Mouse (Mus musculus) left cerebral cortex, postnatal 36 days (tissue): ENCODE measurements around the gene Olfr203. TPM values are rescaled to one million over a fixed set of nuclear protein-coding genes. Genes with fewer than 3 reads are reported as not detected.
"Not testable (repeated sequence)": the region's sequence is repeated elsewhere in the genome, so short reads cannot be mapped to it uniquely, and the experiment has no call there.

ENCODE experiments used
- DNase-seq, 2 experiments: peaks; one replicate each; pipeline ENCODE4 v3.0.0; 2021 to 2022; ENCODE audit warnings: low spot score in 2 of 2, mixed read lengths in 1 of 2
- intact Hi-C: fragments of 180-260 bp; cut with DNase I; formaldehyde crosslinking; loops from one replicate; pipeline ENCODE4 v1.15.1; 2025
- total RNA-seq, 2 experiments: library from RNA; stranded (reverse); gene quantifications; 2 replicates each; pipeline ENCODE4 v1.2.3; 2021

The Olfr203 gene
- not detected for total RNA-seq

- intact Hi-C loops, result no loop called here
- no peak for DNase-seq
Observed at GRCm38 (mm10) chr16:59298581-59298980, at the start of gene Olfr203. Gene Olfr203 (plus strand): TSS chr16:59298881.

GRCm38 (mm10) chr16:59249684-59250083 is 49.0 kb upstream of the Olfr203 start:
- intact Hi-C loops, result no loop called here
- DNase-seq, result no peak

GRCm38 (mm10) chr16:59269097-59269496 is 29.6 kb upstream of the Olfr203 start:
- intact Hi-C loops, DNase-seq: not testable (repeated sequence)

GRCm38 (mm10) chr16:59272532-59272931 is 26.1 kb upstream of the Olfr203 start, which contains the start of gene Olfr201:
Gene Olfr201 (minus strand): TSS chr16:59272632.
- DNase-seq, intact Hi-C loops: not testable (repeated sequence)

GRCm38 (mm10) chr16:59280542-59280941 is 18.1 kb upstream of the Olfr203 start:
- no peak for DNase-seq
- intact Hi-C loops, result no loop called here

- intact Hi-C loops, result no loop called here
- no peak for DNase-seq
Observed at GRCm38 (mm10) chr16:59283476-59283875, 15.2 kb upstream of the Olfr203 start.

- intact Hi-C loops, result no loop called here
- no peak for DNase-seq
Observed at GRCm38 (mm10) chr16:59286693-59287092, 12.0 kb upstream of the Olfr203 start, which contains the start of gene Olfr202. Gene Olfr202 (minus strand): TSS chr16:59286793.

- DNase-seq, intact Hi-C loops: not testable (repeated sequence)
Observed at GRCm38 (mm10) chr16:59287576-59287975, 11.1 kb upstream of the Olfr203 start.

- DNase-seq, result no peak
Observed at GRCm38 (mm10) chr16:59318148-59318547, 19.5 kb downstream of the Olfr203 start, which contains the start of gene Olfr204. Gene Olfr204 (minus strand): TSS chr16:59318248.

GRCm38 (mm10) chr16:59323262-59323661 is 24.6 kb downstream of the Olfr203 start:
- DNase-seq, intact Hi-C loops: not testable (repeated sequence)

More at GRCm38 (mm10) chr16:59318148-59318547, 19.5 kb downstream of the Olfr203 start, which contains the start of gene Olfr204:
- intact Hi-C loops, result no loop called here

GRCm38 (mm10) chr16:59331038-59331437 is 32.4 kb downstream of the Olfr203 start, which contains the start of gene Olfr205:
Gene Olfr205 (minus strand): TSS chr16:59331138.
- no peak for DNase-seq
- intact Hi-C loops, result no loop called here

GRCm38 (mm10) chr16:59349146-59349545 is 50.5 kb downstream of the Olfr203 start, which contains the start of gene Olfr206:
Gene Olfr206 (minus strand): TSS chr16:59349246.
- no peak for DNase-seq
- intact Hi-C loops, result no loop called here

Other genes starting within 250 kb of the Olfr203 start
- gene Olfr190, start 220.9 kb upstream of the Olfr203 start, total RNA-seq, result not detected
- gene Olfr191, start 209.1 kb upstream of the Olfr203 start, total RNA-seq, result not detected
- not detected for gene Olfr193, start 187.0 kb upstream of the Olfr203 start, total RNA-seq
- gene Olfr194, start 177.8 kb upstream of the Olfr203 start, total RNA-seq, result not detected
- gene Olfr195, start 151.8 kb upstream of the Olfr203 start, total RNA-seq, result not detected
- gene Olfr196, start 128.4 kb upstream of the Olfr203 start, total RNA-seq, result not detected
- gene Olfr198, start 95.3 kb upstream of the Olfr203 start, total RNA-seq, result not detected
- gene Olfr199, start 79.1 kb upstream of the Olfr203 start, total RNA-seq, result not detected
- gene Olfr201, start 26.2 kb upstream of the Olfr203 start, total RNA-seq, result not detected
- not detected for gene Olfr202, start 12.1 kb upstream of the Olfr203 start, total RNA-seq
- gene Olfr204, start 19.4 kb downstream of the Olfr203 start, total RNA-seq, result under 1 TPM in 1 of 2 experiments, not detected in 1; 0.07 TPM
- not detected for gene Olfr205, start 32.3 kb downstream of the Olfr203 start, total RNA-seq
- not detected for gene Olfr206, start 50.4 kb downstream of the Olfr203 start, total RNA-seq
- gene Olfr209, start 65.1 kb downstream of the Olfr203 start, total RNA-seq, result not detected
- under 1 TPM in 1 of 2 experiments, not detected in 1; 0.20 TPM for gene Gabrr3, start 108.5 kb downstream of the Olfr203 start, total RNA-seq
- 10 to 100 TPM; 12.9 to 14.5 TPM for gene Riox2, start 172.9 kb downstream of the Olfr203 start, total RNA-seq